Mouse (Mus musculus) frontal cortex, adult 2 months (tissue): ENCODE results near the gene Macrod2. TPM values are rescaled to one million over a fixed set of nuclear protein-coding genes. Genes with fewer than 3 reads are reported as not detected.
A peak's percentile ranks its signal among the peaks of the same experiment; 100 is the strongest.

Experiments used
- DNase-seq, 2 experiments: peaks; one replicate each; pipeline ENCODE4 v3.0.0; 2022; ENCODE audit warnings: low spot score in 1 of 2; ENCODE audit errors: extremely low spot score in 1 of 2
- polyA plus RNA-seq: library from polyadenylated mRNA; depleted of rRNA; stranded (reverse); fragments of >200 nt; gene quantifications from 2 replicates; pipeline ENCODE4 v1.2.3, GENCODE M21; 2012

The Macrod2 gene
- polyA plus RNA-seq, 1 experiment: 25.6 TPM

- no peak for DNase-seq
These were observed 1483.4 kb downstream of the Macrod2 start for GRCm38 (mm10) chr2:141878473-141878872.

- no peak for DNase-seq
These were observed 1484.6 kb downstream of the Macrod2 start for GRCm38 (mm10) chr2:141879711-141880110.

DNA sequence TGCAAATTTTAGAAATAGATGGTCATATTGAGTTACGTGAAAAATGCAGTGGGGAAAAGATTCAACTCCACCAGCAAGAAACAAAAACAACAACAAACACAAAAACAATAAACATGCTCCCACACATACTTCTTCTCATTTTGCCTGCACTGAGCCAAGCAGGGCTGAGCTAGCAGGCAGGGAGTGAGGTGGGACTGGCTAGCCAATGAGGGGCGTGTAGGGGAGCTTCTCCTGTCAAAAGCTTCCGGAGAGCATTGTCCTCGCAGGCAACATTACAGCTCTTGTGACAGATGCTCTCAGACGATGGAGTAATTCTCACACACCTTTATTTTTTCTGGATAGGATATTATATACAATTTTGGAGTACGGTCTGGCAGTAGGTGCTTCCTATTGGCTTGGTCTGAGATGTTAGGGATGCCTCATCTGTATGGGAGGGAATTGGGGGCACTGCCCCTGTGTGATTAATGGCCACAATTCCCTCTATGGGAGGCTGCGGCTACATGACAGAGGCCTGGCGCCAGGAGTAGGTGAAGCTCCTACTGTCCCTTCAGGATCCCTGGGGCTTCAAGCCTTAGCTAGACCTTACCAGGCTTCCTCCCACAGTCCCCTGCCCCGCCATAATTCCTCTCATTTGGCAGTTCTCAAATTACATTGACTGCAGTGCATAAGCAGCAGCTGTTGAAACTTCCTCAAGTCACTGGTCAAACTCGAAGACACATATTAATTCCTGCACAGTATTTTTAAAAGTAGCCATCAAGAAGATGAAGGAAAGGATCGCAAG is 1491.8 kb downstream of the Macrod2 start:
- no peak for DNase-seq

- no peak for DNase-seq
These were observed 1494.4 kb downstream of the Macrod2 start for GRCm38 (mm10) chr2:141889497-141889896.

DNA sequence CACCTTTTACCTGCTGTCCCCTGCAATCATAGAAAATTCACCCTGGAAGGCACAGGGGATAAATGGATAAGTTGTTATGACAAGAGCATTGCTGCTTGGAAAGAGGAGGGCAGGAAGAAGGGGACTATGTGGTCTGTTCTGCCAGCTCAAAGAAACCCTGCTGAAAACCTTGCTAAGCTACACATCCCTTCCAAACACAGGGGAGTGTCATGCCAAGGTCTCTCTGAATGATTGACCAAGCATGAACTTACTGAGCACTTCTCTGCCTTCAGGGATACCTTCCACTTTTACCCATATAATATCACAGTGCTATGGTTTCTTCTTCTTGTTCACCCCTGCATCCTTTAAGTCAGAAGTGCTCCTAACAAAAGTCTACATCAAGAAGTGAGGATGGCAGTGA is 1502.8 kb downstream of the Macrod2 start:
- no peak for DNase-seq

- no peak for DNase-seq
These were observed 1516.8 kb downstream of the Macrod2 start for GRCm38 (mm10) chr2:141911831-141912447.

DNA sequence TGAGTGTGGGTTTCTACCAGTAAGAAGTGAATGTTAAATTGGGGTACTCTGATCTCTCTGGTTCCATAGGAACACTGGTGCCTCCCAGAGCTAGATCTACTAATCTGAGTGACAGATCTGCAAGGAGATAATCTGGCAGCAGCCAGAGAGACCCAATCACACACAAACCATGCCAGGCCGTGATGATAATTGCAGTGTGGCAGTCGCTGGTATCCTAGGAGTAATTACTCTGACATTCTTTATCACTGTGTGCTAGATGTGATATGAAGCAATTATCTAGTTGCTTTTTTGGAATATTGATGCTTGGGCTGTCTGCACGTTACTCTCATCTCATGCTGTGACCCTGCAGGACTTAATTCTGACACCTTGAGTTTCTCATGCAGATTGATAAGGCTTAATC is 1518.4 kb downstream of the Macrod2 start:
- no peak for DNase-seq

- no peak for DNase-seq
These were observed 1518.8 kb downstream of the Macrod2 start for GRCm38 (mm10) chr2:141913894-141914293.

- no peak for DNase-seq
These were observed 1525.4 kb downstream of the Macrod2 start for GRCm38 (mm10) chr2:141920377-141920992.

GRCm38 (mm10) chr2:141935130-141935529 is 1540.0 kb downstream of the Macrod2 start:
- peak in 1 of 2 experiments; percentile 16 for DNase-seq

DNA sequence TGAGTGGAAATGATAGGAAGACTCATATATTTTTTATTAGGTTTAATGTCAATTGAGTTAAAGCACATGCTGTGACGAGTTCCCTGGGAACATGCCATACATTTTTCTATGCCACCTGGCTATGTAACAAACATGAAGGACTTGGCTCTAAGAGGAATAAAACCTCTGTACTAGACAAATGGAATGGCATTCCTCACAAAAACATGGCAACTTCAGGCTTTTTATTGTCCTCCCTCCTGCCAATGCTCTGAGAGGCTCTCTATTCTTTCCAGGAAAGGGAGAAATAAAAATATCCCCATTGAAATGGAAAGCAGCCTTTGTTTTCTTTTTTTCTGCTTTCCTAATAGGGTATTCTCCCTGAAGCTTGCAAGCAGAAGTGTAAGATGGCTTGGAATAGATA is 1559.7 kb downstream of the Macrod2 start:
- DNase-seq: no peak

DNA sequence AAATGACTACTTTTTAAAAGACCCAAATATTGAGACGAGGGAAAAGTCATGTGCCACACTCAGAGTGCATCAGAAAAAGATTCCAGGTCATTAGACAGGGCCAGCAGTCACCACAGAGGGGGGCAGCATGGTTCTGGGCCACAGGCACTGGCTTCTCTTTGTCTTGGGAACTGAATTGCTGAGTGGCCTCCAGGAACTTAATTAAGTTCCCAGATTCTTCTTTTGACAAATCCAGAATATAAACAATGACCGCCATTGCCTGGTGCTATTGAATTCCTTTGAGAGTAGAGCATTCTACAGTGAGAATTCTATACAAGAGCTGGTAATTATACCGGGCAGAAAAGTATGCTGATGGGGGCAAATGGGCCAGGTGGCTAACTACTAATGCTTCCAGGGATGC is 1560.1 kb downstream of the Macrod2 start:
- DNase-seq: no peak

DNA sequence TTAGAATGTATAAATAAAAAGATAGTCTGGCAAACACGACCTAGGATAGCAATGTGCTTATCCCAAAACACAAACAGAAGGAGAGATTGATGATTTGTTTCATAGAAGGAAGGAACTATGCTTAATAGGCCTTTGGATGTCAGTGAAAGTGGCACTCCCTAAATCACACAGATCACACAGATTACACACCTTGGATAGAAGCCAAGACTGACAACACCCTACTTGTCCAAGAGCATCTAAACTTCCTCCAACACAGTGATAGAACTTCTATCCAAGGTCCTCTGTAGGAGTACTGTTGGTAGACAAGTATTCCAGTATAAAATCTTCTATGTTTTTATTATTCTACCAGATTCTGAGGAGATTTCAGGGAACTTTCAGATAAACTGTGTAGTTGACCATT is 1567.8 kb downstream of the Macrod2 start:
- DNase-seq: no peak

GRCm38 (mm10) chr2:141983664-141984395 is 1588.7 kb downstream of the Macrod2 start:
- no peak for DNase-seq

DNA sequence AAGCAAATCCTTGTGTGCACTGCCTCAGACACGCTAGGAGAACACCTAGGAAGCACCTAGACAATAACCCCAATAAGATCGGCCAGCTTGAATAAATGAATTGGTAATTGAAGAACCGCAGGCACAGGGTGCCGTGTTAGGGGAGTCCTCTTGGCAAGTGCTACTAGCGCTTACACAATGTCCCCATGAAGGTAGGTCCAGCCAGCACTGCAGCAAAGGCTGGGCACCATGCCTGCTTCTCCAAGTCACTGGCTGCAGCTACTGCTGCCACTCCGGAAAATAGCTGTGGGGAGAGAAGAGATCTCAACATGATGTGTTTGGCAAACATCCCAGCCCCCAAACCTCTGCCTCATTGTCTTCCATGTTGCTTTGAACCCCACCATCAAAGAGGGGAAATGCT is 1603.8 kb downstream of the Macrod2 start:
- DNase-seq: peak; percentile 2 to 29

DNA sequence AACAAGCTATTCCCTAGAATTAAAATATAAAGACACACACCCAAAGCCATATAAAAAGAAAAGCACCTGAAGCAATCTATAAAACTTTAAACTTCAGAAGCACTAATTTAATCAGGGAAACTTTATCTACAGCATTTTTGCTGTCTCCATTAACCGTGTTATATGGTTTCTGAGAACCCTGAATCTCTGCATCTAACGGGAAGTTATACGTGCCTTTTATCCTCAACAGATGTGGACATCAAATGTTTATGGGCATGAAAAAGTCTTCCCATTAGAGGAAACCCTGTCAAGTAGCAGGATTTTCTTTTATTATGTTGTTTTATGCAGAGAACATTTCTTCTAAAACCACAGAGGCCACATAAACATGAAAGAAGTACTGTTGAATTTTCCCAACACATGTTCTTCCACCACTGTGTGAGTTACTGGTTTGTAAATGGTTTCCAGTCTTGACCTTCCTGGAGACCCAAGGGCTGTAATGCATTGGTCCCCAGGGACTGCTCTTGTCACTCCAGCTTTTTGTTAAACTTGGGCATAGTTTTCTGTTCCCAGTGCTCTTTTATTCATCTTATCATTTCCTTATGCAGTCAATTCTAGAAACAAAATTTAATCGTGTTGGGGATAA is 1629.5 kb downstream of the Macrod2 start:
- DNase-seq: no peak

GRCm38 (mm10) chr2:142026721-142027120 is 1631.6 kb downstream of the Macrod2 start:
- DNase-seq: no peak

DNA sequence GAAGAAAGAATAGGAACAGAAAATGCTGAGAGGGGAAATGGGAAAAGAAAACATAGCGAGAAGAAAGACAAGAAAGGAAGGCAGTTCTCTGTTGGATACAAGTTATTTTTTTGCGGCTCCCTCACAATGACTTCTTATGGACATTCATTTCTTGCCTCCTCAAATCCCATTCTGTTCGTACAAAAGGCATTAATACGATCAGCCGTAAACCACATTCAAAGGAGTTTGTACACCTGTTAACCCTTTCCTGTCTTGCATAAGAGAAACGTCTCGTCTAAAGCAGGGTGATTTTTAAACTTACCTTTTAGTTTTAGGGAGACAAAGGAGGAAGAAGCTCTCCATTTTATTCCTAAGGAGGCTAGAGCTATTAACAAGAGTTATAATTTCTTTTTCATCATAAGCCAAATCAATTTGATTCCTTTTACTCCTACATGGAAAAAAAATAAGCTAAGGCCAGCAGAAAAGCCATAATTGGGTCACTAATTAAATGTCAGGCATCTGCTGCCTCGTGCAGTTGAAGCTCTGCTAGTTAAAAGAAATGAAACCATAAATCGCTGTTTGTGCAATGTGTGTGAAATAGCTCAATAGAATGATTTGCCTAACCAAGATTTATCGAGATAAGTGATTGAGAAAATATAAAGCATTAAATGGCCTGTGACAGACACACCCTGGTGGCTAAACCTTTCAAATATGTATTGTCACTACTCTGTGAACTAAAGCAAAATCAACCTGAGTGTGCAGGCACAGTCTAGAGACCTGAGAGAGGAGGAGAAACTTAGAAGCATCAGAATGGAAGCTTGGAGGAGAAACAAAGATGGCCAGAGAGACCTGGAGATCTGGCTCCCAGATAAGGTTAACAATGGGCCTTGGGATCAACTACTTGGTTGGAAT is 1635.9 kb downstream of the Macrod2 start:
- DNase-seq: no peak

DNA sequence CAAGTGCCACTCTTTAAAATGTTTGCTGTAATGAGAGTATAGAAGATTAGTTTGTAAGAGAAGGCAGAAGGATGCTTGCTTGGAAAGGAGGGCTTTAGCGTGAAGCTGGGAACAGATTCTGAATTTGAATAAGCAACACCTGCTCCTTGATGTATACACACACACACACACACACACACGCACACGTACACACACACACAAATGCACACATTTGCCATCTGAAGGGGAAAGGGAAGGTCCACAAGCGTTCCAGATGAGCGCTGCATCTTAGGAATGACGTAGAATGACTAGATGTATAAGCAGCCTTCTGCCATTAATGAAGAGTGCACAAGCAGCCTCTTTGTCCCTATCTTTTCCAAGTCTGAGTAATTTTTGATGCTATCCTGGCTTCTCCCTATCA is 1660.5 kb downstream of the Macrod2 start:
- no peak for DNase-seq
